Mouse (Mus musculus) CH12.LX (cell line): ENCODE results near the gene Slc9a8.

ENCODE experiments used
- CTCF ChIP-seq, 2 experiments: IDR thresholded peaks in 1 of 2; conservative IDR thresholded peaks in 1 of 2; 2 replicates each; pipeline ENCODE4 v1.5.1; 2011 to 2012; ENCODE audit warnings: low read depth in 2 of 2, low read length in 2 of 2, improper control_type of control experiment in 1 of 2, inconsistent platforms in 1 of 2, mild to moderate bottlenecking in 1 of 2, moderate library complexity in 1 of 2
- EP300 ChIP-seq: IDR thresholded peaks from 2 replicates; pipeline ENCODE4 v1.6.1; 2011; ENCODE audit warnings: low read length, improper control_type of control experiment
- ETS1 ChIP-seq: conservative IDR thresholded peaks from 2 replicates; pipeline ENCODE4 v1.6.1; 2012; ENCODE audit warnings: low read depth, mild to moderate bottlenecking, inconsistent platforms, low read length, improper control_type of control experiment, moderate library complexity
- JUND ChIP-seq: conservative IDR thresholded peaks from 2 replicates; pipeline ENCODE4 v1.6.1; 2011; ENCODE audit warnings: low read depth, low read length, improper control_type of control experiment
- MAX ChIP-seq: IDR thresholded peaks from 2 replicates; pipeline ENCODE4 v1.6.1; 2011; ENCODE audit warnings: low read length, improper control_type of control experiment
- MYC ChIP-seq: IDR thresholded peaks from 2 replicates; pipeline ENCODE4 v1.6.1; 2011; ENCODE audit warnings: low read depth, mild to moderate bottlenecking, improper control_type of control experiment, low read length
- NELFE ChIP-seq: IDR thresholded peaks from 2 replicates; pipeline ENCODE4 v1.6.1; 2011; ENCODE audit warnings: low read depth, low read length, improper control_type of control experiment
- POLR2A ChIP-seq: IDR thresholded peaks from 2 replicates; pipeline ENCODE4 v1.6.1; 2011; ENCODE audit warnings: low read depth, mild to moderate bottlenecking, improper control_type of control experiment, low read length
- TBP ChIP-seq: conservative IDR thresholded peaks from 2 replicates; pipeline ENCODE4 v1.6.1; 2011; ENCODE audit warnings: low read depth, low read length, improper control_type of control experiment
- UBTF ChIP-seq: IDR thresholded peaks from 2 replicates; pipeline ENCODE4 v1.6.1; 2012; ENCODE audit warnings: low read depth, mild to moderate bottlenecking, inconsistent platforms, low read length, improper control_type of control experiment, moderate library complexity
- USF1 ChIP-seq: IDR thresholded peaks from 2 replicates; pipeline ENCODE4 v1.6.1; 2014; ENCODE audit warnings: low read depth, mild to moderate bottlenecking, inconsistent platforms, low read length, improper control_type of control experiment
- ZNF384 ChIP-seq: IDR thresholded peaks from 2 replicates; pipeline ENCODE4 v1.6.1; 2012; ENCODE audit warnings: low read depth, low read length, improper control_type of control experiment, inconsistent platforms

DNA sequence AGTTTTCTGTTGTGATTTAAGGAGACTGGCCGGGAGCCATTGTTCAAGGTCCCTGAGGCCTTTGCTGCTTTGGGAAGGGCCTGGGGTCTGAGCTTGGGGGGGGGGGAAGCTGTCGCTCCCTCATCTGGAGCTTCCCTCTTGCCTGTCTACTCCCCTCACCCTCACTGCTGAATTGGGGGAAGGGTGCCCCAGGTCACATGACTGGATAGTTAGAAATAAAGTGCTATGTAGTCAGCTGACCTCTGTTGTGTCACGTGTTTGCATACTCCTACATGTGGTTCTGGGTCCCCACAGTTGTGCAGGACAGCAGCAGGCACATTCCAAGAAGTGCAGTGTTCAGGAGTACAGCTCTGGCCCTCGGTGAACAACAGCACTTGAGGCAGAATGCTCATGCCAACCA lies 55.2 kb downstream of the Slc9a8 start:
- no peak for TF ChIP-seq POLR2A
- TF ChIP-seq CTCF (conservative IDR thresholded peaks at IDR 0.05 in 1 of 2, IDR thresholded peaks at IDR 0.05 in 1 of 2; ENCODE audit: low read depth in 2 of 2, low read length in 2 of 2): no peak
- TF ChIP-seq NELFE: no peak
- TF ChIP-seq MAX: no peak
- TF ChIP-seq EP300: no peak
- TF ChIP-seq UBTF: no peak
- TF ChIP-seq ZNF384: no peak
- TF ChIP-seq USF1: peak; percentile 20; the same call in 1 of the 2 replicates
- no peak for TF ChIP-seq MYC
- TF ChIP-seq JUND: no peak
- TF ChIP-seq ETS1: no peak
- no peak for TF ChIP-seq TBP
